Mouse (Mus musculus): ENCODE results near the gene Rab5b. TPM values are rescaled to one million over a fixed set of nuclear protein-coding genes. Genes with fewer than 3 reads are reported as not detected.
"Not testable (repeated sequence)": the region's sequence is repeated elsewhere in the genome, so short reads cannot be mapped to it uniquely, and the experiment has no call there.

Rab5b gene
- total RNA-seq, 2 experiments from 2014 or later: 91.4 to 96.1 TPM

- DNase-seq: peak; percentile 47
Observed at GRCm38 (mm10) chr10:128645111-128646011, 50.7 kb downstream of the Rab5b start, which contains the start of gene Ikzf4. Ikzf4 (minus strand) TSS chr10:128645991.

- DNase-seq: no peak
Observed at GRCm38 (mm10) chr10:128642749-128643148, 53.3 kb downstream of the Rab5b start.

- no peak for DNase-seq
Observed at GRCm38 (mm10) chr10:128641871-128642270, 54.2 kb downstream of the Rab5b start.

- no peak for DNase-seq
Observed at GRCm38 (mm10) chr10:128640891-128641290, 55.2 kb downstream of the Rab5b start.

GRCm38 (mm10) chr10:128639999-128640398 is 56.1 kb downstream of the Rab5b start:
- DNase-seq: no peak

- no peak for DNase-seq
Observed at GRCm38 (mm10) chr10:128637011-128637410, 59.1 kb downstream of the Rab5b start.

- no peak for DNase-seq
Observed at GRCm38 (mm10) chr10:128636561-128636960, 59.5 kb downstream of the Rab5b start.

- no peak for DNase-seq
Observed at GRCm38 (mm10) chr10:128635697-128636096, 60.4 kb downstream of the Rab5b start.

GRCm38 (mm10) chr10:128631571-128631970 is 64.5 kb downstream of the Rab5b start:
- DNase-seq: no peak

GRCm38 (mm10) chr10:128630306-128630705 is 65.8 kb downstream of the Rab5b start:
- not testable (repeated sequence) for DNase-seq

GRCm38 (mm10) chr10:128629746-128630145 is 66.3 kb downstream of the Rab5b start:
- DNase-seq: no peak

- no peak for DNase-seq
Observed at GRCm38 (mm10) chr10:128627398-128628317, 68.4 kb downstream of the Rab5b start.

Other genes starting within 250 kb of the Rab5b start
- gene Smarcc2, start 237.0 kb downstream of the Rab5b start, total RNA-seq (2021): 100 to 1,000 TPM in 1 of 2 experiments, 10 to 100 TPM in 1; 94.1 to 123 TPM
- gene Myl6, start 202.1 kb downstream of the Rab5b start, total RNA-seq (2021): 100 to 1,000 TPM; 739 to 765 TPM
- 10 to 100 TPM; 10.9 to 17.3 TPM for gene Myl6b, start 197.6 kb downstream of the Rab5b start, total RNA-seq (2021)
- gene Esyt1, start 170.4 kb downstream of the Rab5b start, total RNA-seq (2021): 10 to 100 TPM; 31.5 to 41.5 TPM
- gene Zc3h10, start 148.5 kb downstream of the Rab5b start, total RNA-seq (2021): 10 to 100 TPM; 10.5 to 14.7 TPM
- gene Rpl41, start 147.0 kb downstream of the Rab5b start, total RNA-seq (2021): 1,000 to 10,000 TPM; 2,762 to 2,852 TPM
- 10 to 100 TPM; 85.1 to 90.9 TPM for gene Pa2g4, start 130.3 kb downstream of the Rab5b start, total RNA-seq (2021)
- 10 to 100 TPM in 1 of 2 experiments, 1 to 10 TPM in 1; 10.0 to 11.1 TPM for gene Erbb3, start 106.6 kb downstream of the Rab5b start, total RNA-seq (2021)
- gene Rps26, start 69.5 kb downstream of the Rab5b start, total RNA-seq (2021): 100 to 1,000 TPM; 696 to 753 TPM
- 1 to 10 TPM in 1 of 2 experiments, under 1 TPM in 1; 0.87 to 2.2 TPM for gene Ikzf4, start 50.3 kb downstream of the Rab5b start, total RNA-seq (2021)
- gene Suox, start 22.2 kb downstream of the Rab5b start, total RNA-seq (2021): 10 to 100 TPM; 19.8 to 24.2 TPM
- gene Pmel, start 7.9 kb upstream of the Rab5b start, total RNA-seq (2021): 1 to 10 TPM; 2.1 to 2.7 TPM
- gene Cdk2, start 8.8 kb upstream of the Rab5b start, total RNA-seq (2021): 10 to 100 TPM; 33.2 to 38.6 TPM
- gene Dgka, start 48.6 kb upstream of the Rab5b start, total RNA-seq (2021): 10 to 100 TPM; 16.2 to 17.2 TPM
- 10 to 100 TPM; 24.3 to 26.3 TPM for gene Pym1, start 51.6 kb upstream of the Rab5b start, total RNA-seq (2021)
- 10 to 100 TPM; 22.1 to 23.9 TPM for gene Mmp19, start 94.6 kb upstream of the Rab5b start, total RNA-seq (2021)
- 10 to 100 TPM; 57.7 to 64.9 TPM for gene Dnajc14, start 107.8 kb upstream of the Rab5b start, total RNA-seq (2021)
- 10 to 100 TPM; 11.0 to 14.1 TPM for gene Tmem198b, start 108.1 kb upstream of the Rab5b start, total RNA-seq (2021)
- gene Sarnp, start 121.1 kb upstream of the Rab5b start, total RNA-seq (2021): 10 to 100 TPM; 52.0 to 55.0 TPM
- gene Ormdl2, start 125.4 kb upstream of the Rab5b start, total RNA-seq (2021): 10 to 100 TPM; 28.3 to 30.2 TPM
- 1 to 10 TPM; 3.0 to 4.5 TPM for gene Gdf11, start 195.5 kb upstream of the Rab5b start, total RNA-seq (2021)
- gene Cd63, start 204.7 kb upstream of the Rab5b start, total RNA-seq (2021): 100 to 1,000 TPM; 243 to 263 TPM
- gene Rdh5, start 226.6 kb upstream of the Rab5b start, total RNA-seq (2021): 10 to 100 TPM; 16.4 to 22.8 TPM
- 100 to 1,000 TPM; 216 to 240 TPM for gene Bloc1s1, start 227.8 kb upstream of the Rab5b start, total RNA-seq (2021)
- gene Itga7, start 237.6 kb upstream of the Rab5b start, total RNA-seq (2021): 10 to 100 TPM; 24.4 to 36.7 TPM

Data from adrenal gland, postnatal 10 days (tissue).